Mouse (Mus musculus): Measurements from ENCODE around the gene Ppp1r13b. TPM values are rescaled to one million over a fixed set of nuclear protein-coding genes. Genes with fewer than 3 reads are reported as not detected.

Ppp1r13b gene
- polyA plus RNA-seq, 1 experiment = 13.8 TPM

DNA sequence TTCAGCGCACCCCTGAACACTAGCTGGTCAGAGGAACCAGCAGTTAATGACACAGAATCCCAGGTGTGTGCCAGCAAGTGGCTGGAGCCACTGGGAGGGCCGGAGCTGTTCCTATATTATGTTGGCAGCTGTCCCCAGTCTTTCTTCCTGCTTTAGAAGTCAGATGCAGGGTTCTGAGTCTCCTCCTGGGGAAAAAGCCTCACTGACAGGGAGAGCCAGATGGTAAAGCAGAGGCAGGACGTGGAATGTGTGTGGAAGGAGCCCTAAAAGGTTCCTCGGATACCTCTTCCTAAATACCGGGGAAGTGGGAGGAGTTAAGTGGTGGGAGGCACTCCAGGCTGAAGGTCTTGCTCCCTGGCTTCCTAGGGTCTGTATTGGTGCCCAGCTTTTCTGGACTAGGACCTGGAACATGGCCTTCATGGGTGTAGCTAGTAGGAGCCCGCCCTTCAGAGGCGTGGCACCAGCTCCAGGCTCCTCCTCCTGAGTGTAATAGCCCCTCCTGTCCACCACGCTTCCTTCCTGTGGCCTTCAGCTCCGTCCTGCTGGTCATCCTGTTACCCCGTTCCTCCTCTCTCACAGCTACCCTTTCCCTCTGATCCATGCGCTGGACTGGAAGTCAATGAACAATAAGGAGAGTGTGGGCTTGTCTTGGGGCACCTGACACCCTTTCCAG is 25.3 kb upstream of the Ppp1r13b start:
- 52% methylated on average over 11 of the region's 11 CpGs for WGBS
- Histone ChIP-seq H3K4me3 (ENCODE audit: extremely low read depth, insufficient read depth, insufficient read length) (no peak overlapping the region), H3K4me1 (ENCODE audit: control insufficient read depth, insufficient read depth, insufficient read length) (peaks cover 11% of the 10 kb centered on the region; the same call in 1 of the 2 replicates), H3K27ac (ENCODE audit: insufficient read depth, low read length) (no peak overlapping the region), H3K36me3 (ENCODE audit: control insufficient read depth, insufficient read depth, low read length) (no peaks in the 10 kb centered on the region), H3K27me3 (ENCODE audit: control insufficient read depth, insufficient read depth, low read length) (no peaks in the 10 kb centered on the region)
- DNase-seq (ENCODE audit: low read depth in 1 of 2, low spot score in 2 of 2) = no peak
- no peak for TF ChIP-seq POLR2A (IDR thresholded peaks at IDR 0.05; ENCODE audit: low read depth, low read length)
- no peak for TF ChIP-seq CTCF (IDR thresholded peaks at IDR 0.05; ENCODE audit: extremely low read depth, insufficient read depth, insufficient read length, insufficient replicate concordance)

DNA sequence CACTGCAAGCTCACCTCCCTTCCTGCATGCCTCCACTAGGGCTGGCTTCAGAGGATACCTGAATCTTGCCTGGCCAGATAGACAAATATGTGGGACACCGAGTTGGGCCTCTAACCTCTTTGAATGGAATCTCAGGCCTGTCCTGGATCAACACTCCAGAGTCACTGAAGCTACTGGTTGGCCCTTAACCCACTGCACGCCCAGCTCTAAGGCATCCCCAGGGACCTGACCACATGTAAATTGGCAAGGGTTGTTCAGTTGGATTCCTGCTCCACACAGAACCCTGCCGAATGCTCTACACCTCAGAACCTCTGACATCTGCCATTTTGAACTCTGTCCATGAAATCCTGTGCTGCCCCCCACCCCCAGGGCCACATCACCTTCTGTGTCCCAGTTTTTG is 24.6 kb upstream of the Ppp1r13b start:
- no peak overlapping the region for H3K27ac ChIP-seq (ENCODE audit: insufficient read depth, low read length)
- TF ChIP-seq CTCF (IDR thresholded peaks at IDR 0.05; ENCODE audit: extremely low read depth, insufficient read depth, insufficient read length, insufficient replicate concordance) (no peak), POLR2A (IDR thresholded peaks at IDR 0.05; ENCODE audit: low read depth, low read length) (no peak)
- no peaks in the 10 kb centered on the region for H3K36me3 ChIP-seq (ENCODE audit: control insufficient read depth, insufficient read depth, low read length)
- no peak for DNase-seq (ENCODE audit: low read depth in 1 of 2, low spot score in 2 of 2)
- H3K4me3 ChIP-seq (ENCODE audit: extremely low read depth, insufficient read depth, insufficient read length) = no peak overlapping the region
- no peaks in the 10 kb centered on the region for H3K27me3 ChIP-seq (ENCODE audit: control insufficient read depth, insufficient read depth, low read length)
- 49% methylated on average over 3 of the region's 3 CpGs for WGBS
- peaks cover 11% of the 10 kb centered on the region; the same call in 1 of the 2 replicates for H3K4me1 ChIP-seq (ENCODE audit: control insufficient read depth, insufficient read depth, insufficient read length)

DNA sequence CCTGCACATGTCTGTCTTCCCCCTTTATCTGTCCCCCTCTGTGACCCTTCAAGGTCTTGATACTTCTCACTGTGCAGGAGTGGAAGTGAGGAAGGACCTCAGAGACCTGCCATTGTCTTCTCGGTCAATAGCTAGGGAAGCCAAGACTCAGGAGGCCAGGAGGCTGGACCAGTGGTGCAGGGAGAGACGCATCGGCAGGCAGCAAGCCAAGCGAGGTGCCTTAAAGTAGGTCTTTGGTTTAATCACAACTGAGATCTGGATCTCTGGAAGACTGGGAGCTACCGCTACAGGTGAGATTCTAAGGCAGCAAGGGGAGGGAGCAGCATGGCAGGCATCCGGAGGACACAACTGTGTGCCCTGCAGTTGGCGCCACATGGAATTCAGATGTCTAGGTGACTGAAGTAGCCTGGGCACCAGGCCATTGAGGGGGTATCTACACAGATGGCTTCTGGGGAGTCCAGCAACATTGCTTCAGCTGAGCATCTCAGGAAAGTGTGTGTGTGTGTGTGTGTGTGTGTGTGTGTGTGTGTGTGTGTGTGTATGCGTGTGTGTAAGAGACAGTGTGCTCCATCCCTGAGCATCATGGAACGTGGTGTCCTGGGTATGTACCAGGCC is 23.6 kb upstream of the Ppp1r13b start:
- Histone ChIP-seq H3K27me3 (ENCODE audit: control insufficient read depth, insufficient read depth, low read length) (no peaks in the 10 kb centered on the region), H3K4me3 (ENCODE audit: extremely low read depth, insufficient read depth, insufficient read length) (no peak overlapping the region), H3K36me3 (ENCODE audit: control insufficient read depth, insufficient read depth, low read length) (no peaks in the 10 kb centered on the region), H3K4me1 (ENCODE audit: control insufficient read depth, insufficient read depth, insufficient read length) (peaks cover 11% of the 10 kb centered on the region; the same call in 1 of the 2 replicates), H3K27ac (ENCODE audit: insufficient read depth, low read length) (no peak overlapping the region)
- 88% methylated on average over 9 of the region's 9 CpGs for WGBS
- no peak for DNase-seq (ENCODE audit: low read depth in 1 of 2, low spot score in 2 of 2)
- TF ChIP-seq CTCF (IDR thresholded peaks at IDR 0.05; ENCODE audit: extremely low read depth, insufficient read depth, insufficient read length, insufficient replicate concordance) = no peak
- TF ChIP-seq POLR2A (IDR thresholded peaks at IDR 0.05; ENCODE audit: low read depth, low read length) = no peak

DNA sequence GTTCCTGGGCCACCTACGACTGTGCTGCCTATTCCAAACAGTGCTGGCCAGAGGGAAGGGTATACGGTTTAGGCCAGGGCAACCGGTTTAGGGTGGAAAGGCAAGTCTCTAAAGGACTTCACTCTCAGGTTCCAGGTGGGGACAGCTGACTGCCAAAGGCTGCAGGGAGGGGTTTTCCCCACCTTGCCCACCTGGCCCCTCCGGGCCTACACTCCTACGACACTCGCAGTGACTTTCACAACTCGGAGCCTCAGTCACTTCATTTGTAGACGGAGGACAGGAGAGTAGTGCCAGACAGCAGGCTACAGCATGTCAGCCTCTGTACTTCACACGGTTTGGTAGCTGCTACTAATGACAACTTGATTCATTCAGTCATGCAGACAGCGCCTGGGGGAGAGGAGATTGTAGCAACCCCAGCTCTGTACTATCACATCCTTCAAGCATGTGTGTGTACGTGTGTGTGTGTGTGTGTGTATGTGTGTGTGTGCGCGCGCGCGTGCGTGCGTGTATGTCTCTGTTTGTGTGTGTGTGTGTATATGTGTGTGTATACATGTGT is 20.6 kb upstream of the Ppp1r13b start:
- H3K27me3 ChIP-seq (ENCODE audit: control insufficient read depth, insufficient read depth, low read length) = no peaks in the 10 kb centered on the region

DNA sequence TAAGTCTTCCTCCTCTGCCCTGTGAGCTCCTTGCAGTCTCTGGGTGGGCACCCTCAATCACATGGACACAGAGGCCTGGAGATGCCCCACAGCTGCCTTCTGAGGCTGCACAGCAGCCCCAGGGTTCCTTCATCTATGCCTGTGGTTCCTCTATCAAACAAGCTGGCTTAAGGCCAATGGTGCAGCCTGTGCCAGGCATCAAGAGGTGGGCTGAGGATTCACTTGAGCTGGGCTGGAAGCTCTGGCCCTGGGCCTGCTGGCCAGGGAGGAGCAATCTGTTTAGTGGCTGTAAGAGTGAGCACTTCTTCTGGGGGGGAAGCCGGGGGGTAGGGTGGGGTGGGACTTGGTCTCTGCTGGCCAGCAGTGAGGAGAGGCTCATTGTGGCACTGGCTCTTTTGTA is 19.4 kb upstream of the Ppp1r13b start:
- no peak overlapping the region for H3K27ac ChIP-seq (ENCODE audit: insufficient read depth, low read length)
- no peaks in the 10 kb centered on the region for H3K36me3 ChIP-seq (ENCODE audit: control insufficient read depth, insufficient read depth, low read length)
- 81% methylated on average over 1 of the region's 1 CpGs for WGBS
- no peaks in the 10 kb centered on the region for H3K27me3 ChIP-seq (ENCODE audit: control insufficient read depth, insufficient read depth, low read length)
- DNase-seq (ENCODE audit: low read depth in 1 of 2, low spot score in 2 of 2) = no peak
- H3K4me1 ChIP-seq (ENCODE audit: control insufficient read depth, insufficient read depth, insufficient read length) = peaks cover under 1% of the 10 kb centered on the region; the same call in 1 of the 2 replicates
- no peak for TF ChIP-seq POLR2A (IDR thresholded peaks at IDR 0.05; ENCODE audit: low read depth, low read length)
- TF ChIP-seq CTCF (IDR thresholded peaks at IDR 0.05; ENCODE audit: extremely low read depth, insufficient read depth, insufficient read length, insufficient replicate concordance) = no peak
- no peak overlapping the region for H3K4me3 ChIP-seq (ENCODE audit: extremely low read depth, insufficient read depth, insufficient read length)

More for the DNA sequence above, 20.6 kb upstream of the Ppp1r13b start:
- Histone ChIP-seq H3K27ac (ENCODE audit: insufficient read depth, low read length) (no peak overlapping the region), H3K36me3 (ENCODE audit: control insufficient read depth, insufficient read depth, low read length) (no peaks in the 10 kb centered on the region), H3K4me3 (ENCODE audit: extremely low read depth, insufficient read depth, insufficient read length) (no peak overlapping the region), H3K4me1 (ENCODE audit: control insufficient read depth, insufficient read depth, insufficient read length) (peaks cover 11% of the 10 kb centered on the region; the same call in 1 of the 2 replicates)
- no peak for DNase-seq (ENCODE audit: low read depth in 1 of 2, low spot score in 2 of 2)
- WGBS = 89% methylated on average over 18 of the region's 18 CpGs
- no peak for TF ChIP-seq CTCF (IDR thresholded peaks at IDR 0.05; ENCODE audit: extremely low read depth, insufficient read depth, insufficient read length, insufficient replicate concordance)
- TF ChIP-seq POLR2A (IDR thresholded peaks at IDR 0.05; ENCODE audit: low read depth, low read length) = no peak

DNA sequence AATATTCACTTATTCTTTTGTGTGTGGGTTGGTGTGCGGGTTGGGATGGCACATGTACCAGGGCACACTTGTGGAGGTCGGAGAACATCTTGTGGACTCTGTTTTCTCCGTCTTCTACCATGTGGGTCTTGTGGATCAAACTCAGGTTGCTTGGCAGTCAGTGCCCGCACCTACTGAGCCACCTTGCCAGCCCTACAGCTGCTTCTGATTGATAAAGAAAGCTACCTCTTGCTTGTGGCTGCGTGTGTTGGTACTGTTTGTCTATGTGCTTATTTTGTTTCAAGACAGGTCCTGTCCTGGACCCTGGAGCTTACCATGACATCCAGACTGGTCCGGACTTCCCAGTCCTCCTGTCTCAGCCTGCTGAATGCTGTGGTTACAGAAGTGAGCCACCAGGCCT is 15.2 kb upstream of the Ppp1r13b start:
- no peaks in the 10 kb centered on the region for H3K36me3 ChIP-seq (ENCODE audit: control insufficient read depth, insufficient read depth, low read length)
- no peaks in the 10 kb centered on the region for H3K27me3 ChIP-seq (ENCODE audit: control insufficient read depth, insufficient read depth, low read length)
- no peak for TF ChIP-seq CTCF (IDR thresholded peaks at IDR 0.05; ENCODE audit: extremely low read depth, insufficient read depth, insufficient read length, insufficient replicate concordance)
- TF ChIP-seq POLR2A (IDR thresholded peaks at IDR 0.05; ENCODE audit: low read depth, low read length) = no peak
- H3K4me1 ChIP-seq (ENCODE audit: control insufficient read depth, insufficient read depth, insufficient read length) = no peaks in the 10 kb centered on the region
- H3K4me3 ChIP-seq (ENCODE audit: extremely low read depth, insufficient read depth, insufficient read length) = no peak overlapping the region
- 82% methylated on average over 6 of the region's 6 CpGs for WGBS
- no peak overlapping the region for H3K27ac ChIP-seq (ENCODE audit: insufficient read depth, low read length)
- no peak for DNase-seq (ENCODE audit: low read depth in 1 of 2, low spot score in 2 of 2)
